Mouse (Mus musculus) skeletal muscle tissue, adult 2 months (tissue): Measurements from ENCODE around the gene Gpx4.

ENCODE experiments used
- DNase-seq: peaks from one replicate; pipeline ENCODE4 v3.0.0-alpha.2; 2012; ENCODE audit warnings: low read depth, low spot score

The Gpx4 gene

GRCm38 (mm10) chr10:80072623-80073489 is 25.9 kb downstream of the Gpx4 start:
- DNase-seq, result no peak

- peak; percentile 77 for DNase-seq
Measured at GRCm38 (mm10) chr10:80074813-80075601, 28.0 kb downstream of the Gpx4 start.

- DNase-seq, result no peak
Measured at GRCm38 (mm10) chr10:80075924-80076323, 29.0 kb downstream of the Gpx4 start.

GRCm38 (mm10) chr10:80076386-80076785 is 29.4 kb downstream of the Gpx4 start:
- no peak for DNase-seq

- no peak for DNase-seq
Measured at GRCm38 (mm10) chr10:80077312-80077711, 30.3 kb downstream of the Gpx4 start.

- no peak for DNase-seq
Measured at GRCm38 (mm10) chr10:80078366-80078765, 31.4 kb downstream of the Gpx4 start.

GRCm38 (mm10) chr10:80080396-80081070 is 33.6 kb downstream of the Gpx4 start:
- no peak for DNase-seq

- DNase-seq, result no peak
Measured at GRCm38 (mm10) chr10:80081075-80081474, 34.1 kb downstream of the Gpx4 start.

- DNase-seq, result no peak
Measured at GRCm38 (mm10) chr10:80084817-80085487, 38.0 kb downstream of the Gpx4 start.

- DNase-seq, result peak; percentile 66
Measured at GRCm38 (mm10) chr10:80086847-80087246, 39.9 kb downstream of the Gpx4 start.

- DNase-seq, result no peak
Measured at GRCm38 (mm10) chr10:80087483-80087882, 40.5 kb downstream of the Gpx4 start.

- DNase-seq, result no peak
Measured at GRCm38 (mm10) chr10:80089146-80089545, 42.2 kb downstream of the Gpx4 start.

GRCm38 (mm10) chr10:80091527-80091926 is 44.6 kb downstream of the Gpx4 start:
- DNase-seq, result no peak

GRCm38 (mm10) chr10:80092690-80093089 is 45.7 kb downstream of the Gpx4 start:
- no peak for DNase-seq

GRCm38 (mm10) chr10:80094085-80094484 is 47.1 kb downstream of the Gpx4 start:
- DNase-seq, result no peak

- DNase-seq, result no peak
Measured at GRCm38 (mm10) chr10:80094684-80095083, 47.7 kb downstream of the Gpx4 start.

- no peak for DNase-seq
Measured at GRCm38 (mm10) chr10:80095547-80095946, 48.6 kb downstream of the Gpx4 start.

GRCm38 (mm10) chr10:80097275-80097674 is 50.3 kb downstream of the Gpx4 start:
- no peak for DNase-seq

- DNase-seq, result no peak
Measured at GRCm38 (mm10) chr10:80098630-80099029, 51.7 kb downstream of the Gpx4 start.

- no peak for DNase-seq
Measured at GRCm38 (mm10) chr10:80100982-80101381, 54.0 kb downstream of the Gpx4 start.

- peak; percentile 69 for DNase-seq
Measured at GRCm38 (mm10) chr10:80102216-80102915, 55.4 kb downstream of the Gpx4 start.
